Mouse (Mus musculus): ENCODE data around the gene Dnajc3. TPM values are rescaled to one million over a fixed set of nuclear protein-coding genes. Genes with fewer than 3 reads are reported as not detected.

The Dnajc3 gene
- 17.7 and 21.9 TPM in 2 replicates for polyA plus RNA-seq (2014; fragmentation: Nextera tagmentation; extraction: Ambion mirVana)

DNA sequence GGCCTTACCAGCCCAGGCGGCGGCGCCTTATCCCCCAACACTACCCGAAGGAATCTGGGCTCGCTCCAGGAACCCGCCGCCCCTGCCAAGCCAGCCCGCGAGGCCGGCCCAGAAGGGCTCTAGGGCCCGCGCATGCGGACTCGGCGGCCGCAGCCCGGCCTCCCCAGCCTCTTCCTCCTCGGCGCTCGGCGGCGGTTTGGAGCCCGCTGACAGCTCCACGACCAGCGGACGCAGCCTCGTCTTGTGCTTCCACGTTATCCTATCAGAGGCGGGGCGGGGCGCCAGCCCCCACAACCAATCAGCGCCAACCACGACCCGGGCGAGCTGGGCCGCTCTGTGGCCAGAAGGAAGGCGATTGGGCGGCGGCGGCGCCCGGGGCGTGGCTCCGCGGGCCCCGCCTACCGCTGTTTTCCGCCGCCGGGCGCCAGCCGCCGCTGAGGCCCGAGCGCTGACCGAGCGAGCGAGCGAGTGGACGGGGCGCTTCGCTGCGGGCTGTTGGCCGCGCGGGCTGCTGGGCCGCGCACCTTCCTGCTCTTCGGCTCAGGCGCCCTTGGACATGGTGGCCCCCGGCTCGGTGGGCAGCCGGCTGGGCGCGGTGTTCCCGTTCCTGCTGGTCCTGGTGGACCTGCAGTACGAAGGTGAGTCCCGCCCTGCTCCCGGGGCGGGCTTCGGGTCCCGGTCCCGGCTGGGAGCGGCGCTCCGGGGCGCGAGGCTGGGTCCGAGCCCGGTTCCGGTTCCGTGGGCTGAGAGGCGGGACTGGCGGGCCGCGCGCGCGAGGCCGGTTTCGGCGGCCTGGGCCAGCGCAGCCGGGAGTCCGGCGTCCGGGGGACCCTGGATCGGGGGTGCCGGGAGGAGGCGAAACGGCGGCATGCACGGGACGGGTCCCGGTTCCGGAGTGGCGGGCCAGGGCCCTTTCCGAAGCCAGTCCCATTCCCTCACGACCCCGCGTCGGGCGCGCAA is at the start of gene Dnajc3:
Dnajc3 (plus strand) TSS at position 444 of the 960 bp plus-strand sequence.
- Histone ChIP-seq H3K4me1 (ENCODE audit: control insufficient read depth, insufficient read depth, low read length) (peaks cover 16% of the 10 kb centered on the region), H3K36me3 (ENCODE audit: control insufficient read depth, insufficient read depth, low read length) (no peaks in the 10 kb centered on the region), H3K9me3 (ENCODE audit: control insufficient read depth, low read length) (no peaks in the 10 kb centered on the region), H3K4me3 (replicated peaks; ENCODE audit: low read depth, low read length) (peak within 1 kb of the TSS; percentile 99), H3K27me3 (ENCODE audit: control insufficient read depth, insufficient read depth, low read length) (no peaks in the 10 kb centered on the region), H3K9ac (replicated peaks; ENCODE audit: low read length) (peak within 1 kb of the TSS; percentile 97), H3K4me2 (ENCODE audit: low read length) (peak within 1 kb of the TSS; percentile 73), H3K27ac (replicated peaks; ENCODE audit: low read depth, low read length) (peak within 1 kb of the TSS; percentile 84)
- WGBS = under 1% methylated on average over 123 of the region's 124 CpGs
- peak; percentile 99 for DNase-seq
- ATAC-seq (ENCODE audit: low FRiP score, low TSS enrichment) = peak; percentile 100

DNA sequence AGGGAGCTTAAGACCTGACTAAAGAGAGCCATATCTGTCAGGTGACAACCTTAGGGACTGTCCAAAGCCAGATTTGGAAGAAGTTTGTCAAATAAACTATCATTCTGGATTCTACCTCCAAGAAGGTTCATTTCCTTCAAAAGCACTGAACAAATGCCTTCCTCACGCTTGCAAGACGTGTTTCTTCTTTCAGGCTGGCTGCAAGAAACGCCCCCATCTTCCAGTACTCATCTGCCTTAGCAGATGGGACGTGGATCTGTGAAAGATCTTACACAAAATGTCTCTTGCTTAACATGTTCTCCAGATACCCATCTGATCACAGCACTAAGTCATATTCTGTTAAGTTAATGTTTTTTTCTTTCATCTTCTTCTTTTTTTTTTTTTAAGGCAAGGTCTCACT is 47.7 kb upstream of the Dnajc3 start:
- 89% methylated on average over 4 of the region's 4 CpGs for WGBS
- no peak for DNase-seq
- H3K36me3 ChIP-seq (ENCODE audit: control insufficient read depth, insufficient read depth, low read length) = peaks cover 90% of the 10 kb centered on the region

DNA sequence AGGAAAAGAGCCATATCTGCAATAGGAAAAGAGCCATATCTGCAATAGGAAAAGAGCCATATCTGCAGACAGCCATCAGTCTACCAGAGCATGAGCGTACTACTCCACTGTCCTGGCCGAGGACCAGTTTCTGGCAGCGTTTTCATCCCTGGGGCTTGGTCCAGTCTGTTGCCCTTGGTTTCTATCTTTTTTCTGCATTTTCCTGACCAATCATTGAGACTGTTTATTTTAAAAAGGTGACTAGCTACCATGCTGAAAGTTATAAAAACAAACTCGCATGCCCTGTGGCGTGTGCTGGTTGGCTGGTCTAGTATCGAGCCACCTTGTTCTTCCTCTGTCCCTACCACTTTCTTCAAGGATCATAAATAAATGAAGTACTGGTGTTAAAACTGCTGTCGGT is 42.5 kb upstream of the Dnajc3 start:
- no peak overlapping the region for H3K4me2 ChIP-seq (ENCODE audit: low read length)
- ATAC-seq (ENCODE audit: low FRiP score, low TSS enrichment) = no peak
- no peak for DNase-seq
- no peaks in the 10 kb centered on the region for H3K4me1 ChIP-seq (ENCODE audit: control insufficient read depth, insufficient read depth, low read length)
- WGBS = 93% methylated on average over 7 of the region's 7 CpGs
- no peaks in the 10 kb centered on the region for H3K27me3 ChIP-seq (ENCODE audit: control insufficient read depth, insufficient read depth, low read length)
- peaks cover 90% of the 10 kb centered on the region for H3K36me3 ChIP-seq (ENCODE audit: control insufficient read depth, insufficient read depth, low read length)
- H3K9me3 ChIP-seq (ENCODE audit: control insufficient read depth, low read length) = no peaks in the 10 kb centered on the region
- H3K9ac ChIP-seq (replicated peaks; ENCODE audit: low read length) = no peak overlapping the region
- no peak overlapping the region for H3K4me3 ChIP-seq (replicated peaks; ENCODE audit: low read depth, low read length)
- H3K27ac ChIP-seq (replicated peaks; ENCODE audit: low read depth, low read length) = no peak overlapping the region

More for the DNA sequence above, 47.7 kb upstream of the Dnajc3 start:
- ATAC-seq (ENCODE audit: low FRiP score, low TSS enrichment) = no peak
- H3K27ac ChIP-seq (replicated peaks; ENCODE audit: low read depth, low read length) = no peak overlapping the region
- no peak overlapping the region for H3K4me2 ChIP-seq (ENCODE audit: low read length)
- H3K27me3 ChIP-seq (ENCODE audit: control insufficient read depth, insufficient read depth, low read length) = no peaks in the 10 kb centered on the region
- no peak overlapping the region for H3K9ac ChIP-seq (replicated peaks; ENCODE audit: low read length)
- H3K4me1 ChIP-seq (ENCODE audit: control insufficient read depth, insufficient read depth, low read length) = no peaks in the 10 kb centered on the region
- no peaks in the 10 kb centered on the region for H3K9me3 ChIP-seq (ENCODE audit: control insufficient read depth, low read length)
- H3K4me3 ChIP-seq (replicated peaks; ENCODE audit: low read depth, low read length) = no peak overlapping the region

DNA sequence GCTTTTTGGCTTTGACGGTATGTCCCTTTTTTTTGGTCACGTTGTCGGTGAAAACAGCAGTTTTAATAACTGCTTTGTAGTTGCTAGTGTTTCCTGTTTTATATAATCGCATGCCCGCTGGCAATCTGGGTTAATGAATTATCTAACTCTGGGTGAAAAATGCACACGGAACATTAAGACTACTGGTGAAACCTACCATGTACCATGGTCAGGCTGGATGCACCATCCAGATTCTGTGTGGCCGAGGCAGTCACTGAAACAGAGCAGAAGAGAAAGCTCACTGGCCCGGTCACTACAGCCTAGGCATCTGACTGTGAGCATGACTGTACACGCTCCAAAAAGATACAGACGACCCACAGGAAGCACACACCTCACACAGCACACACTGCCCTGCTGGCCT is 42.1 kb upstream of the Dnajc3 start:
- 96% methylated on average over 10 of the region's 10 CpGs for WGBS
- H3K4me2 ChIP-seq (ENCODE audit: low read length) = no peak overlapping the region
- no peak for DNase-seq
- H3K27ac ChIP-seq (replicated peaks; ENCODE audit: low read depth, low read length) = no peak overlapping the region
- peaks cover 92% of the 10 kb centered on the region for H3K36me3 ChIP-seq (ENCODE audit: control insufficient read depth, insufficient read depth, low read length)
- H3K9me3 ChIP-seq (ENCODE audit: control insufficient read depth, low read length) = no peaks in the 10 kb centered on the region
- H3K27me3 ChIP-seq (ENCODE audit: control insufficient read depth, insufficient read depth, low read length) = no peaks in the 10 kb centered on the region
- H3K9ac ChIP-seq (replicated peaks; ENCODE audit: low read length) = no peak overlapping the region
- no peak overlapping the region for H3K4me3 ChIP-seq (replicated peaks; ENCODE audit: low read depth, low read length)
- no peak for ATAC-seq (ENCODE audit: low FRiP score, low TSS enrichment)
- H3K4me1 ChIP-seq (ENCODE audit: control insufficient read depth, insufficient read depth, low read length) = no peaks in the 10 kb centered on the region

DNA sequence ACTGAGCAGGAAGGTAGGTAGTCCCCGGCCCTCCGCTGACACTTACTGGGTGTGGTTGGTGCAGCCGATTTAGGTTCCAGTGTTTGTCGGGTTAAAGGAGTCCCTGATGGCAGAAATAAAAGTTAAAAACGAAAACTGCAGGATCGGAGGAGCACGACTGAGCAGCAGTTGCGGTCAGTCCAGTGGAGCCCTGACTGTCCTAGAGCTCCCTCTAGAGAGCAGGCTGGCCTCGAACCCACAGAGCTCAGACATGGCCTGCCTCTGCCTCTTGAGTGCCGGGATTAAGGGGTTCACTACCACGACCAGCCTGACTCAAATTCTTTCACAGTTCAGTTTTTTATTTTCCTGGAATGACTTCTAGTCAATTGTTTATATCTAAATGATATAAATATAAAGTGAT is 37.8 kb upstream of the Dnajc3 start:
- DNase-seq (no peak), ATAC-seq (ENCODE audit: low FRiP score, low TSS enrichment) (no peak)
- Histone ChIP-seq H3K4me3 (replicated peaks; ENCODE audit: low read depth, low read length) (no peak overlapping the region), H3K36me3 (ENCODE audit: control insufficient read depth, insufficient read depth, low read length) (peaks cover 95% of the 10 kb centered on the region), H3K4me1 (ENCODE audit: control insufficient read depth, insufficient read depth, low read length) (no peaks in the 10 kb centered on the region), H3K27me3 (ENCODE audit: control insufficient read depth, insufficient read depth, low read length) (no peaks in the 10 kb centered on the region), H3K4me2 (ENCODE audit: low read length) (no peak overlapping the region), H3K9ac (replicated peaks; ENCODE audit: low read length) (no peak overlapping the region), H3K27ac (replicated peaks; ENCODE audit: low read depth, low read length) (no peak overlapping the region), H3K9me3 (ENCODE audit: control insufficient read depth, low read length) (no peaks in the 10 kb centered on the region)
- 85% methylated on average over 11 of the region's 11 CpGs for WGBS

DNA sequence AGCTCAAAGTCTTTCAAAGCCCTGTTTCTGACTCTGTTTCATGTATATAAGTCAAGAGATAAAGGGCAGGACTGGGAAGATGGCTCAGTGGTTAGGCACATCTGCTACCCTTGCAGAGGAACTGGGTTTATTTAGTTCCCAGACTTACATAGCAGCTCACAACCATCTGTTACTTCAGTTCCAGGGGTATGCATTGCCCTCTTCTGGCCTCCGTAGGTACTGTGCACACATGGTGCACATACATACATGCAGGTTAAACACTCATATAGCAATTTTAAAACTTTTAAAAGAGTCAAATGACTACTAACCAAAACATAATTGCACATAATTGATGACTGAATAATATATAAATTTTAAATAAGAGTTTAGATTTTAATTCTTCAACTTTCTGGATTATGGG is 36.9 kb upstream of the Dnajc3 start:
- Histone ChIP-seq H3K27me3 (ENCODE audit: control insufficient read depth, insufficient read depth, low read length) (no peaks in the 10 kb centered on the region), H3K9ac (replicated peaks; ENCODE audit: low read length) (no peak overlapping the region), H3K4me1 (ENCODE audit: control insufficient read depth, insufficient read depth, low read length) (no peaks in the 10 kb centered on the region), H3K4me2 (ENCODE audit: low read length) (no peak overlapping the region), H3K9me3 (ENCODE audit: control insufficient read depth, low read length) (no peaks in the 10 kb centered on the region), H3K36me3 (ENCODE audit: control insufficient read depth, insufficient read depth, low read length) (peaks cover 93% of the 10 kb centered on the region), H3K27ac (replicated peaks; ENCODE audit: low read depth, low read length) (no peak overlapping the region), H3K4me3 (replicated peaks; ENCODE audit: low read depth, low read length) (no peak overlapping the region)
- 98% methylated on average over 1 of the region's 1 CpGs for WGBS
- DNase-seq = no peak
- ATAC-seq (ENCODE audit: low FRiP score, low TSS enrichment) = no peak

DNA sequence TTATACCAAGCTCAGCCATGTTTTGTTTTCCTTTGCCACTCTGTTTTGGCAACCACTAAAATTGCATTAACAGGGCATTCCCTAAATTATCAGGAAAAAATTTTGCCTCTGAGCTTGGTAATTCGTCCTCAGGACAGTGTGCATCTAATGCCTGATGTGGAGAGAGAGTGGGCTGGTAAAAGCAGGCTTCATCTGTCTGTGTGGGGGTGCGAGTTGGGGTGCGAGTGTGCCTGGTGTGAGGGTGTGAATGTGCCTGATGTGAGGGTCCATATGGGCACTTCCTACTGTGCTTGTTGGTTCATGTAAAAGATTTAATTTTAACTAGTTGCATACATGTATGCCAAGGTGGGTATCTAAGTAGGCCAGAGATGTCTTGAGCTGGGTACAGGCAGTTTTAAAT is 34.4 kb upstream of the Dnajc3 start:
- Histone ChIP-seq H3K4me3 (replicated peaks; ENCODE audit: low read depth, low read length) (no peak overlapping the region), H3K9me3 (ENCODE audit: control insufficient read depth, low read length) (no peaks in the 10 kb centered on the region), H3K36me3 (ENCODE audit: control insufficient read depth, insufficient read depth, low read length) (peaks cover 95% of the 10 kb centered on the region), H3K27ac (replicated peaks; ENCODE audit: low read depth, low read length) (no peak overlapping the region), H3K4me2 (ENCODE audit: low read length) (no peak overlapping the region), H3K9ac (replicated peaks; ENCODE audit: low read length) (no peak overlapping the region), H3K4me1 (ENCODE audit: control insufficient read depth, insufficient read depth, low read length) (no peaks in the 10 kb centered on the region), H3K27me3 (ENCODE audit: control insufficient read depth, insufficient read depth, low read length) (no peaks in the 10 kb centered on the region)
- ATAC-seq (ENCODE audit: low FRiP score, low TSS enrichment) (no peak), DNase-seq (no peak)
- WGBS = 94% methylated on average over 3 of the region's 3 CpGs

DNA sequence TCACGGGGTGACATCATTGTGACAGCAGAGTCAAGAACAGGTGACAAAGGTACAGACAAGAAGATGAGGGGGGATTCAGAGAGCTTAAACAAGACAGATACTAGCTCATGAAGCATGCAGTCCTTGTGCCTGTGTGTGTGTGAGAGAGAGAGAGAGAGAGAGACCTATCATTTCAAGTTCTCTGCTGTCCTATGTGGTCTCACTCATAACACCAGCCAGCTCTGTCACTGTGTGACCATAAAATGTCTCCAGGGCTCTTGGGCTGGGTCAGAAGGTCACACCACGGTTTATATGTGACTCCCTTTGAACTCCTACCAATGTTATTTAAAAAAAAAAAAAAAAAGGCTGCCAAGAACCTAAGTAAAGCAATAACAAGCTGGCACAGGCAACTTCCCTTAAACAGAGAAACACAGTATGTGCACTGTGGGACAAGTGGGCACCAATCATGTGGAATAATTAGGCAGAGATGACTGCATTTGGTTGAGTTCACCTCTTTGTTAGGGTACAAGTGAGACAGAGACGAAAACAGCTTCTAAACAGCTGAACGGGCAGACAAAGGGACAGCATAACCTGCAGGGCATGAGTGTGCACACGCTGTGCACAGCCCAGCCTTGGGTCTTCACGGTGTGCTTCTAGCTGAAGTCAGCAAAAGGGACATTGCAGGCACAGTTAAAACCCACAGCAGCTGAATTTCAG is 33.8 kb upstream of the Dnajc3 start:
- WGBS = 60% methylated on average over 6 of the region's 6 CpGs
- no peak overlapping the region for H3K27ac ChIP-seq (replicated peaks; ENCODE audit: low read depth, low read length)
- H3K9me3 ChIP-seq (ENCODE audit: control insufficient read depth, low read length) = no peaks in the 10 kb centered on the region
- ATAC-seq (ENCODE audit: low FRiP score, low TSS enrichment) = no peak
- no peak overlapping the region for H3K4me2 ChIP-seq (ENCODE audit: low read length)
- H3K27me3 ChIP-seq (ENCODE audit: control insufficient read depth, insufficient read depth, low read length) = no peaks in the 10 kb centered on the region
- H3K36me3 ChIP-seq (ENCODE audit: control insufficient read depth, insufficient read depth, low read length) = peaks cover 94% of the 10 kb centered on the region
- no peak overlapping the region for H3K4me3 ChIP-seq (replicated peaks; ENCODE audit: low read depth, low read length)
- DNase-seq = no peak
- H3K9ac ChIP-seq (replicated peaks; ENCODE audit: low read length) = no peak overlapping the region
- H3K4me1 ChIP-seq (ENCODE audit: control insufficient read depth, insufficient read depth, low read length) = no peaks in the 10 kb centered on the region

Measured in midbrain, embryonic 14.5 days (tissue).